ENCODE assay signal across 8 mouse cellular contexts in the genomic region with DNA sequence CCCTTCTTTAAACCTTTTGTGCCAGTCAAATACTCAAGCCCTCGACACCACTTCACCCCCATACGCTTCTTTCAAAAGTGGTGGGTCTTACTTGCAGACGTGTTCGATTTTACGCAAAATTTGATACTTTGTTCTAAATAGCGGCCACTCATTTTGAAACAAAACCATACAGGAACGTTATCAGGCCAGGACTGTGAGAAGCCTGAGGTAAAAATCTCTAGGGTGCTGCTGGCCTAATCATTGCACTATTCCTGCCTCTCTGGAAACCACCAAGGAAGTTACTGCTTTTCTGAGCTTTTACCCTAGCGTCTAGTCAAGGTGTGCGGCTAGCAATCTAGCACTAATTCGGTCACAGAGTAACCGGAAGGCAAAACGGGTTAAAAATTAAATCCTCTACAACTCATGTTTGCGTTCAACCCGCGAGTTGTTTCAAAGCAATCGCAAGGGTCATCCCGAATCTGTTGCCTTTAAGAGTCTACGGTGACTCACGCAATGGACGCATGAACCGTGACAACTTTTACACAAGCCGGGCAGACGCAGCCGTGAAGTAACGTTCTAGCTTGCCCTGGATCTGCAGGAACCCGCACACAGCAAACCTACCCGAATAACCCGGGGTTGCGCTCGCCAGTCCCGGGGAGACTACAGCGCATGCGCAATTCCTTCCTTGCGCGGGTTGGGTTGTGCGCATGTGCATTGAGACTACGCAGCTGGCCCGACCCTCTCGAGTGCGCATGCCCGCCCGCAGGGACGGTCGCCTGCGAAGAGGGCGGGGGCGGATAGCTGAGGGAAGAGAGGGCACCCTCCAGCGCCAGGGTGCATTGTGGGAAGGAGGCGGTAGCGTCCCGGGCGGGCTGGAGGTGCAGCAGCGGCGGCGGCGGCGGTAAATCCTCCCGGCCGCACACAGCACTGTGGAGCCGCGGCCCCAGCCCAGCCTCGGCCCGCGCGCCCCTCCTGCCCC. TPM values are rescaled to one million over a fixed set of nuclear protein-coding genes. Genes with fewer than 3 reads are reported as not detected.
DNase-seq lines count a peak whose midpoint lies in the region; ATAC-seq and TF ChIP-seq lines count a peak whose summit lies in the region.

Thap12 (plus strand) TSS at position 821 of the 958 bp plus-strand sequence.

- peak; percentile 98 to 99 for DNase-seq in gastrocnemius, adult 8-10 months (ENCODE audit: low spot score in 2 of 2)
- peak; percentile 94 for DNase-seq in hindlimb bud, embryonic 11.5 days (ENCODE audit: extremely low spot score, low read depth, low spot score)
- DNase-seq in left cerebral cortex, adult 8-10 months (ENCODE audit: low spot score in 2 of 2), result peak; percentile 95 to 98
- peak; percentile 99 to 100 for DNase-seq in right cerebral cortex, postnatal 10 days (ENCODE audit: low spot score in 2 of 2)
- peak; percentile 98 for DNase-seq in urinary bladder, postnatal 25 days (ENCODE audit: low spot score)

- no peaks in the 10 kb centered on the region for H3K9me3 ChIP-seq in megakaryocyte, embryonic 14.5 days

- peak; percentile 85 for ATAC-seq in activated CD4-positive, CD25-positive, alpha-beta regulatory T cell, adult 4 months

- H3K27ac ChIP-seq in cortical plate, adult 2 months (ENCODE audit: insufficient read depth, low read length), result 0 out of 2 replicates have a peak within 1 kb of the TSS, but pooled peaks have one; percentile 4

- H3K36me3 ChIP-seq in megakaryocyte, embryonic 14.5 days (replicated peaks; ENCODE audit: low read length), result peaks cover 14% of the 10 kb centered on the region

- no peak for TF ChIP-seq CTCF in cortical plate, adult 2 months (IDR thresholded peaks at IDR 0.05; ENCODE audit: extremely low read depth, insufficient read depth, low read length)

- no peaks in the 10 kb centered on the region for H3K27me3 ChIP-seq in megakaryocyte, embryonic 14.5 days (replicated peaks)

- TF ChIP-seq POLR2A in cortical plate, adult 2 months (IDR thresholded peaks at IDR 0.05; ENCODE audit: extremely low read depth, insufficient read depth, low read length), result peak; percentile 94

- H3K4me1 ChIP-seq in cortical plate, adult 2 months (ENCODE audit: control insufficient read depth, insufficient read depth, low read length), result peaks cover 9% of the 10 kb centered on the region; the same call in 1 of the 2 replicates
- H3K4me1 ChIP-seq in megakaryocyte, embryonic 14.5 days, result peaks cover 35% of the 10 kb centered on the region

- H3K4me3 ChIP-seq in cortical plate, adult 2 months (ENCODE audit: insufficient read depth, low read length), result peak within 1 kb of the TSS; percentile 64
- peak within 1 kb of the TSS; percentile 94 for H3K4me3 ChIP-seq in megakaryocyte, embryonic 14.5 days (replicated peaks)

RNA-seq across cellular contexts. Expression of gene Thap12, which starts in this region (rescaled TPM):
- 10 to 100 TPM; 12.0 to 16.6 TPM for polyA plus RNA-seq in activated CD4-positive, CD25-positive, alpha-beta regulatory T cell, adult 4 months (2017; shearing (Covaris generic))
- polyA plus RNA-seq in cortical plate, adult 2 months (2012; rRNA removed), result 38.9 and 39.3 TPM in 2 replicates
- total RNA-seq in gastrocnemius, adult 8-10 months (2022), result 100 to 1,000 TPM; 125 to 158 (median 133) TPM
- 10 to 100 TPM; 55.7 to 68.5 (median 57.2) TPM for total RNA-seq in left cerebral cortex, adult 8-10 months (2022)
- 2.0 and 11.5 TPM in 2 replicates for polyA plus RNA-seq in megakaryocyte, embryonic 14.5 days (2012; ENCODE audit: insufficient read depth, low replicate concordance)

Comparison
In these comparisons a context has a peak if more than half of its experiments do, and no peak if none do; other contexts are left out.
1. Peak in every context shown above with its lines: DNase-seq, ATAC-seq, H3K4me3 ChIP-seq and H3K27ac ChIP-seq.